Mouse (Mus musculus) G1E (cell line): ENCODE measurements at regions not wholly inside any gene's neighbourhood (a gene's known extent, or its start where the extent isn't known, plus 50 kb on each side); places are given as distances from the start of the nearest gene placed in this dataset.

Source experiments
- CTCF ChIP-seq: IDR thresholded peaks from 2 replicates; pipeline ENCODE4 v1.5.1; 2012; ENCODE audit warnings: low read depth, low read length, inconsistent platforms, mixed read lengths
- GATA1 ChIP-seq: IDR thresholded peaks from 2 replicates; pipeline ENCODE4 v1.6.1; 2012; ENCODE audit warnings: borderline replicate concordance, low read length, inconsistent platforms, mixed read lengths
- TAL1 ChIP-seq: conservative IDR thresholded peaks from 2 replicates; pipeline ENCODE4 v1.6.1; 2012; ENCODE audit warnings: low read depth, low read length, inconsistent platforms, mixed read lengths

- TF ChIP-seq CTCF (no peak), TAL1 (no peak), GATA1 (no peak)
Observed at GRCm38 (mm10) chr13:37624741-37625140, 153.5 kb upstream of the Rreb1 start.
